Mouse (Mus musculus) limb, embryonic 13.5 days (tissue): ENCODE data around the gene Fancg. TPM values are rescaled to one million over a fixed set of nuclear protein-coding genes. Genes with fewer than 3 reads are reported as not detected.

ENCODE experiments used
- ATAC-seq: fragments of 200-750 bp; cut with Nextera tagmentation; 2 replicates; pipeline ENCODE4 v1.8.0; 2017; ENCODE audit warnings: low read depth, moderate number of reproducible peaks, moderate TSS enrichment; ENCODE audit not compliant: low FRiP score
- H3K27ac ChIP-seq: fragments of 300-500 bp; sonication (generic); 2 replicates; pipeline ENCODE4 v1.5.1; 2015; ENCODE audit warnings: inconsistent platforms, mild to moderate bottlenecking, moderate library complexity
- H3K27me3 ChIP-seq: fragments of 300-500 bp; sonication (generic); 2 replicates; pipeline ENCODE4 v1.6.1; 2015; ENCODE audit warnings: mild to moderate bottlenecking, inconsistent platforms
- H3K36me3 ChIP-seq: fragments of 300-500 bp; sonication (generic); 2 replicates; pipeline ENCODE4 v1.6.1; 2015; ENCODE audit warnings: inconsistent platforms, mild to moderate bottlenecking, moderate library complexity
- H3K4me1 ChIP-seq: fragments of 300-500 bp; sonication (generic); 2 replicates; pipeline ENCODE4 v1.6.1; 2015; ENCODE audit warnings: inconsistent platforms
- H3K4me2 ChIP-seq: fragments of 300-500 bp; sonication (generic); replicated peaks from 2 replicates; pipeline ENCODE4 v1.6.1; 2015; ENCODE audit warnings: inconsistent platforms, mild to moderate bottlenecking, moderate library complexity
- H3K4me3 ChIP-seq: fragments of 300-500 bp; sonication (generic); 2 replicates; pipeline ENCODE4 v1.5.1; 2015; ENCODE audit warnings: moderate library complexity, mild to moderate bottlenecking, inconsistent platforms
- H3K9ac ChIP-seq: fragments of 300-500 bp; sonication (generic); 2 replicates; pipeline ENCODE4 v1.6.1; 2015; ENCODE audit warnings: mild to moderate bottlenecking, inconsistent platforms
- H3K9me3 ChIP-seq: fragments of 300-500 bp; sonication (generic); 2 replicates; pipeline ENCODE4 v1.6.1; 2016; ENCODE audit warnings: inconsistent platforms
- WGBS: fragments of 180-500 bp; shearing (Covaris S2); methylation state at CpG from one replicate; pipeline ENCODE4 v1.1.7; 2015; 5-methylcytosine and 5-hydroxymethylcytosine counted together
- polyA plus RNA-seq: library from polyadenylated mRNA; unstranded; fragments of >200 nt; fragmentation: Nextera tagmentation; extraction: Ambion mirVana; gene quantifications from 2 replicates; pipeline ENCODE4 v1.2.1, GENCODE M21; 2015

Gene Fancg
- 19.5 and 20.7 TPM in 2 replicates for polyA plus RNA-seq

GRCm38 (mm10) chr4:43010161-43011038 lies at the start of gene Fancg:
TSS of gene Fancg (minus strand) at chr4:43010506.
- H3K36me3 ChIP-seq: peaks cover 8% of the 10 kb centered on the region
- H3K4me2 ChIP-seq: peak within 1 kb of the TSS; percentile 81
- H3K9me3 ChIP-seq: no peaks in the 10 kb centered on the region
- no peaks in the 10 kb centered on the region for H3K27me3 ChIP-seq
- H3K9ac ChIP-seq: peak within 1 kb of the TSS; percentile 73
- peaks cover 14% of the 10 kb centered on the region; the same call in 1 of the 2 replicates for H3K4me1 ChIP-seq
- ATAC-seq: peak; percentile 95
- H3K4me3 ChIP-seq: peak within 1 kb of the TSS; percentile 72
- WGBS: under 1% methylated on average over 37 of the region's 37 CpGs
- no peak within 1 kb of the TSS; the same call in 1 of the 2 replicates for H3K27ac ChIP-seq

- Histone ChIP-seq H3K4me3 (peak overlapping the region; percentile 64), H3K36me3 (no peaks in the 10 kb centered on the region), H3K4me1 (0 out of 2 replicates have a peak, but pooled peaks cover 4% of the 10 kb centered on the region), H3K9me3 (no peaks in the 10 kb centered on the region), H3K27ac (no peak overlapping the region), H3K27me3 (peaks cover 41% of the 10 kb centered on the region), H3K9ac (no peak overlapping the region), H3K4me2 (peak overlapping the region; percentile 95)
- no peak for ATAC-seq
- WGBS: 46% methylated on average over 3 of the region's 3 CpGs
Observed at GRCm38 (mm10) chr4:43059697-43060096, 49.4 kb upstream of the Fancg start.

- peak; percentile 93 for ATAC-seq
Observed at GRCm38 (mm10) chr4:43058753-43059654, 48.7 kb upstream of the Fancg start, which contains the start of gene Unc13b. TSS of gene Unc13b (plus strand) at chr4:43058953.

GRCm38 (mm10) chr4:43058392-43058752 lies 48.1 kb upstream of the Fancg start:
- 23% methylated on average over 8 of the region's 8 CpGs for WGBS
- H3K36me3 ChIP-seq: no peaks in the 10 kb centered on the region
- H3K4me1 ChIP-seq: 0 out of 2 replicates have a peak, but pooled peaks cover 4% of the 10 kb centered on the region
- no peak for ATAC-seq
- peak overlapping the region; percentile 64 for H3K4me3 ChIP-seq
- H3K4me2 ChIP-seq: peak overlapping the region; percentile 95
- peaks cover 41% of the 10 kb centered on the region for H3K27me3 ChIP-seq
- no peak overlapping the region for H3K27ac ChIP-seq
- H3K9ac ChIP-seq: no peak overlapping the region
- no peaks in the 10 kb centered on the region for H3K9me3 ChIP-seq

More at GRCm38 (mm10) chr4:43058753-43059654, 48.7 kb upstream of the Fancg start, which contains the start of gene Unc13b:
- H3K36me3 ChIP-seq: no peaks in the 10 kb centered on the region
- under 1% methylated on average over 87 of the region's 90 CpGs for whole genome bisulfite sequencing
- 0 out of 2 replicates have a peak, but pooled peaks cover 4% of the 10 kb centered on the region for H3K4me1 ChIP-seq
- peak within 1 kb of the TSS; percentile 64 for H3K4me3 ChIP-seq
- peak within 1 kb of the TSS; percentile 62 for H3K9ac ChIP-seq
- H3K4me2 ChIP-seq: peak within 1 kb of the TSS; percentile 95
- H3K27ac ChIP-seq: no peak within 1 kb of the TSS
- peaks cover 41% of the 10 kb centered on the region for H3K27me3 ChIP-seq
- H3K9me3 ChIP-seq: no peaks in the 10 kb centered on the region

GRCm38 (mm10) chr4:43057654-43058053 lies 47.3 kb upstream of the Fancg start:
- H3K27me3 ChIP-seq: peaks cover 41% of the 10 kb centered on the region
- WGBS: 83% methylated on average over 5 of the region's 5 CpGs
- no peak overlapping the region for H3K9ac ChIP-seq
- ATAC-seq: no peak
- no peak overlapping the region for H3K4me2 ChIP-seq
- no peaks in the 10 kb centered on the region for H3K36me3 ChIP-seq
- no peaks in the 10 kb centered on the region for H3K9me3 ChIP-seq
- no peak overlapping the region for H3K27ac ChIP-seq
- no peak overlapping the region for H3K4me3 ChIP-seq
- H3K4me1 ChIP-seq: 0 out of 2 replicates have a peak, but pooled peaks cover 4% of the 10 kb centered on the region

GRCm38 (mm10) chr4:43052627-43053026 lies 42.3 kb upstream of the Fancg start:
- H3K9ac ChIP-seq: no peak overlapping the region
- no peak overlapping the region for H3K27ac ChIP-seq
- no peaks in the 10 kb centered on the region for H3K36me3 ChIP-seq
- H3K27me3 ChIP-seq: peaks cover 1% of the 10 kb centered on the region; the same call in 1 of the 2 replicates
- H3K4me1 ChIP-seq: no peaks in the 10 kb centered on the region
- no peaks in the 10 kb centered on the region for H3K9me3 ChIP-seq
- WGBS: 12% methylated on average over 4 of the region's 4 CpGs
- no peak overlapping the region for H3K4me2 ChIP-seq
- H3K4me3 ChIP-seq: no peak overlapping the region
- ATAC-seq: no peak

- H3K4me3 ChIP-seq: 0 out of 2 replicates have a peak overlapping the region, but pooled peaks have one; percentile 2
- H3K27ac ChIP-seq: no peak overlapping the region
- no peak for ATAC-seq
- peak overlapping the region; percentile 86 for H3K4me2 ChIP-seq
- no peaks in the 10 kb centered on the region for H3K36me3 ChIP-seq
- H3K4me1 ChIP-seq: peaks cover 18% of the 10 kb centered on the region
- no peaks in the 10 kb centered on the region for H3K27me3 ChIP-seq
- WGBS: 10% methylated on average over 5 of the region's 5 CpGs
- H3K9me3 ChIP-seq: no peaks in the 10 kb centered on the region
- H3K9ac ChIP-seq: no peak overlapping the region
Observed at GRCm38 (mm10) chr4:43047231-43047630, 36.9 kb upstream of the Fancg start.

GRCm38 (mm10) chr4:43046607-43047006 lies 36.3 kb upstream of the Fancg start:
- ATAC-seq: no peak
- 49% methylated on average over 5 of the region's 5 CpGs for whole genome bisulfite sequencing
- H3K4me3 ChIP-seq: 0 out of 2 replicates have a peak overlapping the region, but pooled peaks have one; percentile 60

GRCm38 (mm10) chr4:43045659-43046302 lies 35.5 kb upstream of the Fancg start, which contains the start of gene Fam214b:
TSS of gene Fam214b (minus strand) at chr4:43046220.
- WGBS: under 1% methylated on average over 33 of the region's 33 CpGs
- H3K9ac ChIP-seq: peak within 1 kb of the TSS; percentile 65
- H3K36me3 ChIP-seq: no peaks in the 10 kb centered on the region
- peak within 1 kb of the TSS; percentile 86 for H3K4me2 ChIP-seq
- H3K27me3 ChIP-seq: no peaks in the 10 kb centered on the region
- ATAC-seq: peak; percentile 95
- H3K27ac ChIP-seq: peak within 1 kb of the TSS; percentile 28; the same call in 1 of the 2 replicates
- H3K4me1 ChIP-seq: peaks cover 18% of the 10 kb centered on the region
- no peaks in the 10 kb centered on the region for H3K9me3 ChIP-seq
- peak within 1 kb of the TSS; percentile 60 for H3K4me3 ChIP-seq

More at GRCm38 (mm10) chr4:43046607-43047006, 36.3 kb upstream of the Fancg start:
- peaks cover 18% of the 10 kb centered on the region for H3K4me1 ChIP-seq
- H3K27me3 ChIP-seq: no peaks in the 10 kb centered on the region
- peak overlapping the region; percentile 86 for H3K4me2 ChIP-seq
- no peaks in the 10 kb centered on the region for H3K9me3 ChIP-seq
- no peak overlapping the region for H3K9ac ChIP-seq
- H3K36me3 ChIP-seq: no peaks in the 10 kb centered on the region
- no peak overlapping the region for H3K27ac ChIP-seq

GRCm38 (mm10) chr4:43045285-43045658 lies 35.0 kb upstream of the Fancg start:
- H3K4me2 ChIP-seq: peak overlapping the region; percentile 86
- peak; percentile 8 for ATAC-seq
- peak overlapping the region; percentile 28; the same call in 1 of the 2 replicates for H3K27ac ChIP-seq
- H3K27me3 ChIP-seq: no peaks in the 10 kb centered on the region
- peak overlapping the region; percentile 55 for H3K9ac ChIP-seq
- H3K36me3 ChIP-seq: no peaks in the 10 kb centered on the region
- H3K4me3 ChIP-seq: peak overlapping the region; percentile 60
- H3K4me1 ChIP-seq: peaks cover 22% of the 10 kb centered on the region
- 8% methylated on average over 13 of the region's 13 CpGs for WGBS
- no peaks in the 10 kb centered on the region for H3K9me3 ChIP-seq

- H3K4me3 ChIP-seq: peak overlapping the region; percentile 60
- peak overlapping the region; percentile 86 for H3K4me2 ChIP-seq
- H3K9ac ChIP-seq: peak overlapping the region; percentile 55
- H3K27ac ChIP-seq: no peak overlapping the region; the same call in 1 of the 2 replicates
- H3K36me3 ChIP-seq: no peaks in the 10 kb centered on the region
- no peaks in the 10 kb centered on the region for H3K9me3 ChIP-seq
- no peak for ATAC-seq
- H3K4me1 ChIP-seq: peaks cover 22% of the 10 kb centered on the region
- 20% methylated on average over 4 of the region's 4 CpGs for WGBS
- no peaks in the 10 kb centered on the region for H3K27me3 ChIP-seq
Observed at GRCm38 (mm10) chr4:43044673-43045072, 34.4 kb upstream of the Fancg start.
